Mouse (Mus musculus): ENCODE data around the gene Ifna12.
"Not testable (repeated sequence)": the region's sequence is repeated elsewhere in the genome, so short reads cannot be mapped to it uniquely, and the experiment has no call there.

The Ifna12 gene

GRCm38 (mm10) chr4:88561791-88562190, 41.4 kb downstream of the Ifna12 start:
- Histone ChIP-seq H3K27me3 (ENCODE audit: insufficient read depth, low read length) (no peaks in the 10 kb centered on the region), H3K36me3 (ENCODE audit: insufficient read depth, low read length) (no peaks in the 10 kb centered on the region), H3K9me3 (ENCODE audit: low read length) (no peaks in the 10 kb centered on the region), H3K4me1 (replicated peaks; ENCODE audit: low read depth, low read length) (no peaks in the 10 kb centered on the region), H3K4me3 (replicated peaks; ENCODE audit: low read length) (no peak overlapping the region)
- TF ChIP-seq POU5F1 (IDR thresholded peaks at IDR 0.05; ENCODE audit: borderline replicate concordance, low read length) (no peak), CTCF (conservative IDR thresholded peaks at IDR 0.05; ENCODE audit: low read length) (no peak)

DNA sequence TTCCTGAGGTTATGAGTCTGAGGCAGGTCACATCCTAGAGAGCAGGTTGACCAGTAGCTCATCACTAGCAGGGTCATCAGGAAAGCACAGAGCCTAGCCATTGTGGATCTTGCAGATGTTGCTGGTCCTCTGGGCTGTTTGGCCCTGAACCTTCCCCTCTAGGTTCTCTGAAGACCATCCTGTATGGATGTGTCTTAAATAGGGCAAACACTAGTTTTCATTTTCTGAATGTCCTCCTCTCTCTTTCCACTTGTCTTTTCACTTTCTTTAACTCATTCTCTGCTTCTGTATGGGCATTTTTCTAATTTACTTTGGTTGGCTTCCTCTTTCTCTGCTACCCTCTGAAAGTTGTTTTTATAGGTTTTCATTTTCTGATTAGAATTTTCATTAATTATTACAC, 45.0 kb downstream of the Ifna12 start, which contains the start of gene Ifna15:
Gene Ifna15 (minus strand): TSS at position 101 of the 400 bp plus-strand sequence.
- H3K4me3 ChIP-seq (replicated peaks; ENCODE audit: low read length); H3K36me3 ChIP-seq (ENCODE audit: insufficient read depth, low read length); H3K27me3 ChIP-seq (ENCODE audit: insufficient read depth, low read length); H3K9me3 ChIP-seq (ENCODE audit: low read length); H3K4me1 ChIP-seq (replicated peaks; ENCODE audit: low read depth, low read length): not testable (repeated sequence)

Measured in E14TG2a.4 (cell line).